Mouse (Mus musculus) layer of hippocampus, adult 8-10 months (tissue): ENCODE measurements around the gene Neurod1. TPM values are rescaled to one million over a fixed set of nuclear protein-coding genes. Genes with fewer than 3 reads are reported as not detected.

Experiments
- DNase-seq, 2 experiments: peaks; one replicate each; pipeline ENCODE4 v3.0.0; 2022; ENCODE audit warnings: low spot score in 2 of 2
- total RNA-seq, 4 experiments: library from RNA; stranded (reverse); gene quantifications; 2 replicates each; pipeline ENCODE4 v1.2.4; 2022

Neurod1 gene
- total RNA-seq, result 10 to 100 TPM; 19.6 to 28.3 (median 22.9) TPM

- DNase-seq, result peak; percentile 56 to 66
Measured at GRCm38 (mm10) chr2:79456575-79457349, at the start of gene Neurod1, which contains the start of gene Cerkl. Gene Neurod1 (minus strand): TSS chr2:79456751. Gene Cerkl (minus strand): TSS chr2:79456785.

DNA sequence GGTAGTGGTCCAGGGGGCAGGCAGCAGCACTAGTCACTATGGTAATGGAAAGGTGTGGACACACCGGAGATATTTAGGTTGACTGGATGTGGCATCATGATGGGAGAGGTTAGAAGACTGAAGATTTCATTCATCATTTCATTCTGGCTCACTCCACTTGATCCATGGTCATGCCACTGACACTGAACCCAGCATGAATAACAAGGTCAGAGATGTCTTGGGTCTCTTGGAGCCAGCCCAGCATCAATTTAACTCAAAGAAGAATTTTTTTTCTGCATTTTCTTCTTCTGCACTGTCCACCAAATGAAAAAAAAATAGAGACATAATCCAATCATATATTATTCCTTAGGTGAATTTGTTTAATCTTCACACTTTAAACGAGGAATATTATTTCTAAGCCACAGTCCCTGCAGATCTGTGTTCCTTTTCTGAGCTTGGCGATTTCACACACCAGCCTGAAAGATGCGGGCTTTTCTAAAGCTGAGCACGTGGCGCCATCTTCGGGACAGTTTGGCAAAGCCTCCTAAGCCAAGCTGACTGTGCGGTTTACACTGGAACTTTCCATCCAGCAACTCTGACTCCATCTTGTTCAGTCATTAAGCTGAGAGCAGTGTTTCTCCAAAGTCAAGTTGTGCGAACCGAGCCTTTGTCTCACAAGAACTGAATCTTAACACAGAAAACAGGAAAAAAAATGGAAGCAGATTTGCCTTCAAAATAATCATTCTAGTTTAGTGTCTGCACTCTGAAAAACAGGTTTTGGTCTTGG is 42.6 kb upstream of the Neurod1 start:
- DNase-seq, result peak; percentile 55 to 82

GRCm38 (mm10) chr2:79485127-79485526 is 28.6 kb upstream of the Neurod1 start:
- DNase-seq, result no peak

- DNase-seq, result no peak
Measured at GRCm38 (mm10) chr2:79482511-79482910, 26.0 kb upstream of the Neurod1 start.

- no peak for DNase-seq
Measured at GRCm38 (mm10) chr2:79462411-79462810, 5.9 kb upstream of the Neurod1 start.

DNA sequence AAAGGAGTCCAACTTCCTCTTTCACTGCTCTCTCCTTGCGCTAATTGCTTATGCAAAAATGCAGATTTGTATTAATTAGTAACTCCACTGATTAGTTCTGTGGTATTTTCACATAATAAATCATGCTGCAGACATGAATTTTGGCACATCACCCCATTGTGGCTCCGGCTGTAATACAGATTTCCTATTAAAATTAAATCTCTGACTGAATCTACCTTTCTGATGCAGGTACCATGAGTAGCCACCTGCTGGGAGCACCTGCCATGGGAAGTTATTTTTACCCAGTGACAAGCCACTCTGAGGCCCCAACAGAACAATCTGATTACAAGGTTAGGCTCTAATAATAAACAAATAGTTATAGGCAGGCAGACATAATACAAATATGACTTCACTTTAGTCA is 5.3 kb upstream of the Neurod1 start:
- no peak for DNase-seq

DNA sequence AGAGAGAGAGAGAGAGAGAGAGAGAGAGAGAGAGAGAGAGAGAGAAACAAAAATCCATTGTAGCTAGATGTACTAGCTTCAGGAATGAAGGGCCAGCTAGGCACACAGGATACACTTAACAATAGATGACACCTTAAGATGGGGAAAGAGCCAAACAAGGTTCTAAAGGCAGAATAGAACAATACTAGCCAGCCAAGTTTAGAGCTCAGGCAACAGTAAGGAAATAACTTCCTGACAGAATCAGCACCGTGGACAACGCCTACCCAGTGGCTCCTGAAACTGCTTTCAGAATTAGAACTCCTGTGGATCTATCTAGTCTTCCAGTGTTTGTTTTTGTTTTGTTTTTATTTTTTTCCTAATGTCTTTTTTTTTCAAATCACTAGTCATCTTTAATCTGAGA is 4.0 kb upstream of the Neurod1 start:
- no peak for DNase-seq

DNA sequence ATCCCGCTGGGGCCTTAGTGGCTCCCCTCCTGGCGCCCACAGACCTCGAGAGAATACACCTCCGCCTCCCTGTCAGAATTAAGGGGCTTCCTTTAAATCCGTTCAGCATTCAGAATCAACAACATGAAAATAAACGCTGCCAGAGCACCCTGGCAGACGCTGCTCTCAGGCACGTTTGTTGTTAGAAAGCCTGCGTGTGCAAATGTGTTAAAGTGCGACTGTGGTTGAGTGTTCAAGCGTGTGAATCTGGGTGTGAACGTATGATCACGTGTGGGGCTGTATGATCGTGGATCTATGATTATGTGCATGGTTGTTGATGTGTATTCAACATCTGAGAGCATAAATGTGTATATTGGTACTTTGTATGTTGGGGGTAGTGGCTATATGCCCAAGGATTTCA is 3.6 kb upstream of the Neurod1 start:
- DNase-seq, result no peak

DNA sequence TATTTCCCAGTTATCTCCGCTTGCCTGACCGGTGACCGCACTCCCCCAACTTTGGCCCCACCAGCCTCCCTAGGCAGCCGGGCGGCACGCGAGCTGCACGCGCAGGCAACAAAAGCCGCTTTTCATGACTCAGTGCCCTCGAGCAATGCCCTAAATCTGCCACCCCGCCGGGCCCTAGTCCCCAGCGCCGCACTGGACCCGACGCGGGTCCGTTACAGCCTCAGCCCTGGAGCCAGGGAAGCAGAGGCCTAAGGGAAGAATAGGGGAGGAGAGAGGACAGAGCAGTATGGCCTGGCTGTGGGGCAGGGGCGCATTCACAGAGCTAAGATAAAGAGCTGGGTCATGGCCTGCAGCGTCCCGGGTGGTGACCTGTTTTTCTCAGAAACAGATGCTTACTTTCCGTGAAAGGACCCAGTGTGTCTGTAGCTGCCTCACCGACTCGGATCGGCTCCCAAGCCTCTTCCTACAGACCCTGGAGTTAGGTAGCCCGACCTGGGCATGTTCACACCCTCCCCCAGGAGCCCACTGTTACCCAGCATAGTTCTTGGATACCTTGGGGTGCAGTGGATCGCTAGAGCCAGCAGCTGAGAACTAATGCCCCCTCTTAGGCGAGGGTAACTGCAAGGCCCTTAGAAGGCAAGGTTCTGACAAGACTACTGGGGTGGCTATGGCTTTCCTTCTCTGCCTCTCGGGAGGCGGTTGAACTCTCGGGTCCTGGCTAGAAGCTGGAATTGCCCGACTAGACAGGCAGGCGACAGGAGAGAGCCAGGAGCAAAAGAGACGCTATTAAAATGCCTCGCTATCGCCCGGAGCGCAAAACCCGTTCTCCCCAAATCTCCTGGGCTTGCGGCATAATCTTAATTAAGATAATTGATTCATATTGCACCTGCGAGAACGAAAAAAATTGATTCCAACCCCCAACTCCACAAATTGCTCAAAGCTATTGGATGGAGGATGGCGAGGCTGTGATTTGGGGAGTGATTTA is 2.8 kb upstream of the Neurod1 start:
- DNase-seq, result no peak

DNA sequence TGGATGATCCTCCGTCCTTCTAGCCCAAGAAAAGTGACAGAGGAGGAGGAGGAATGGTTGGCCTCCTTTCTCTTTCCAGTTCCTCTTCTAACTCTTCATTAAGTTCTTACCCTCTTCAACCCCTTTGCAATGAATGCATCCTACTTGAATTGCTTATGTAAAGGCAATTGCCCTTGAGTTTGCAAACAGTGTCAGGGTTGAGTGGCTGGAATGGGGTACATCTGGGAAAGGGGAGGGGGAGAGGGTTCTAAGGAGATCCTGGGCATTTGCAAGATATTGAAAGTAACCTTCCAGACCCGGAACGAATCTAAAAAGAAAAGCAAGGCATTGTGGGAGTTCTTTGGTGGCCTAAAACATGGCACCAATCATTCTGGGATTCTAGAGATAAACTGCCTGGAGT is 1.4 kb upstream of the Neurod1 start:
- no peak for DNase-seq

GRCm38 (mm10) chr2:79457434-79457833 is 883 bp upstream of the Neurod1 start:
- DNase-seq, result no peak

DNA sequence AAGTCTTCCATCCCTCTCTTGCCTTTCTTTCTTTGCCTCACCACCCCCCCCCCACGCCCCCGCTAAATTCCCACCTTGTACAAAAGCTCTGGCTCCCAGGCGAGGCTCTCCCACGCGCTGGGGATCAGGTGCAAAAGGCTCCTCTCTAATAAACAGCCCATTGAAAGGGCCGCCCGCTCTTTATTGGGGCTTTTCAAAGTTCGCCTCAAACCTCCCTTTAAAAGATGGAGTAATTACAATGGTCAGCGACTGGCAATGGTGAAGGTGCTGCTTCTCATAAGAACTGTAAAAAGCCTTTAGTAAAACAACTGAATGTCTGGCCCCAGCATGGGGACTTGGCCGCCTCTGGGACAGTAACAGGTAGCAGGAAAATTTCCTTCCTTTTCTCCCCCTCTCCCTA is 905 bp downstream of the Neurod1 start:
- no peak for DNase-seq

GRCm38 (mm10) chr2:79454786-79455446 is 1.6 kb downstream of the Neurod1 start:
- peak; percentile 20 to 28 for DNase-seq

- peak in 1 of 2 experiments; percentile 35 for DNase-seq
Measured at GRCm38 (mm10) chr2:79453901-79454781, 2.4 kb downstream of the Neurod1 start.

GRCm38 (mm10) chr2:79451438-79451837 is 5.1 kb downstream of the Neurod1 start:
- no peak for DNase-seq

GRCm38 (mm10) chr2:79450684-79451394 is 5.7 kb downstream of the Neurod1 start:
- no peak for DNase-seq

DNA sequence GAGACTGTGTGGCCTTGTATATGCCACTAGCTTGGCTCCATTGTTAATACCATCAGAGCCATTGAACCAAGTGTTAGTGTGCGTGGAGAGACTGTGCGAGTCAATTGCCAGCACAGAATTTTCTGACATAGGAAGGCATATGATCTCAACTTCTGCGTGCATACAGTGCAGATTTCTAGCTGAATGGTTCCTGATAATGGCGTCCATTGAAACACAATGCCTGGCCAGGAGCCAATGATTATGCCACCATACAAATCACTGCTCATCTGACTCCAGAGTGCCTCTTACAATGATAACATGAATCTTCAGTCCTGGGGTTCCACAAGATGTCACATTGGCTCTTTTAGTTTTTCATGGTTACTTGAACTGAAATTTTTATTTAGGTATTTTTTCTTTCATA is 7.2 kb downstream of the Neurod1 start:
- no peak for DNase-seq

DNA sequence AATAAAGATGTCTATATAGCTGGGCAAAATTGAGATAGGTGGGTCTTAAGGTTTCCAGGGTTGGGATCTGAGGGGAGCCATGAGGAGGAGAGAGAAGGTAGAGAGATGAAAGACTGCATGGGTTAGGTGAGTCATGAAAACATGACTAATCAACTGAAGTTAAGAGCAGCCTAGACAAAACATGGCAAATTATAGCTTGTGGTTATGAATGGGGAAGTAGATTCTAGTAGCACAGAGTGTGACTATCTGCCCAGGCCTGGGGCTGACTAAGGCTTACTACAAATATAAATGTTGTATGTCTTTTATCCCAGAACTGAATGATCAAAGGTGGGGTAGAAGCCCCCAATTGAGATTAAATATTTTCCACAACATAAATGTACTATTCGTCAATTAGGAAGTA is 9.4 kb downstream of the Neurod1 start:
- no peak for DNase-seq
